28 mouse cellular contexts compared by ENCODE assay signal in the genomic region with DNA sequence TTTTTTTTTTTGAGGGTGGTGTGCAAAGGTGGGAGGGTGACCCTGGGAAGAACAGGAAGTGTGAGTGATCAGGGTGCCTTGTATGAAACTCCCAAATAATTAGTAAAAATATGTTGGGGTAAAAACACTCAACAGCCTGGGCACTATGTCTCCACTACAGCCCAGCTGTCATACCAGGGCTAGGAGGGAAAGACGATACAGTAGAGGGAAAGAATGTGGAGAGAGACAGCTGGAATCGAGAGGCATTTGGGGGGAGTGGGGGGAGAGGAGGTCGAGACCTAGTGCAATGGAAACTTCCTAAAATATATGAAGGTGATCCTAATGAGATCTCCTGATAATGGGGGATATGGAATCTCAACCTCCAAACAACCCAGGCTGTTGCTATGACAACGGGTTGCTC. TPM values are rescaled to one million over a fixed set of nuclear protein-coding genes. Genes with fewer than 3 reads are reported as not detected.
DNase-seq lines count a peak whose midpoint lies in the region; ATAC-seq and TF ChIP-seq lines count a peak whose summit lies in the region.
"Had no signal": no experiment of that assay in that cellular context is flagged by ENCODE, and none has a peak within 500 bp of the region (broad histone marks: within the 10 kb centered on the region; RNA-seq: fewer than 3 reads in every experiment).

No protein-coding gene starts in this region.

- 0 out of 2 replicates have a peak, but pooled peaks have one; percentile 32 for ATAC-seq in embryonic facial prominence, embryonic 14.5 days (ENCODE audit: low read depth)
- peak; percentile 66 for ATAC-seq in limb, embryonic 14.5 days (ENCODE audit: low FRiP score, low read depth)
- ATAC-seq: CD4-positive, CD25-positive, alpha-beta regulatory T cell, adult 4 months; forebrain, embryonic 14.5 days; forebrain, embryonic 16.5 days had no signal

- no peak overlapping the region for H3ac ChIP-seq in myocyte (ENCODE audit: control insufficient read depth, insufficient read length)

- H3K79me2 ChIP-seq in MEL (ENCODE audit: control insufficient read depth, insufficient read depth, low read length, poor library complexity) (no peaks in the 10 kb centered on the region), myocyte (ENCODE audit: control insufficient read depth, insufficient read depth) (no peaks in the 10 kb centered on the region)

- TF ChIP-seq CTCF in MEL (IDR thresholded peaks at IDR 0.05 in 2 of 3, conservative IDR thresholded peaks at IDR 0.05 in 1 of 3; ENCODE audit: control insufficient read depth in 1 of 3, insufficient read depth in 1 of 3, low read depth in 2 of 3, low read length in 3 of 3, poor library complexity in 1 of 3, severe bottlenecking in 1 of 3), result no peak

- TF ChIP-seq POLR2A in limb, embryonic 14.5 days (IDR thresholded peaks at IDR 0.05; ENCODE audit: borderline replicate concordance, extremely low read depth, insufficient read depth, insufficient read length), result no peak
- TF ChIP-seq POLR2A in MEL (IDR thresholded peaks at IDR 0.05; ENCODE audit: control insufficient read depth in 1 of 2, insufficient read depth in 1 of 2, low read depth in 1 of 2, low read length in 2 of 2, poor library complexity in 1 of 2), result no peak
- TF ChIP-seq POLR2A in myocyte (IDR thresholded peaks at IDR 0.05; ENCODE audit: insufficient read length, low read depth), result no peak

- no peaks in the 10 kb centered on the region for H3K27me3 ChIP-seq in embryonic facial prominence, embryonic 14.5 days (replicated peaks; ENCODE audit: control insufficient read depth, insufficient read depth, low read length)
- no peaks in the 10 kb centered on the region for H3K27me3 ChIP-seq in embryonic facial prominence, embryonic 10.5 days (replicated peaks; ENCODE audit: low read depth, poor library complexity, severe bottlenecking)
- no peaks in the 10 kb centered on the region for H3K27me3 ChIP-seq in limb, embryonic 14.5 days (ENCODE audit: control insufficient read depth, insufficient read depth, low read length)
- no peaks in the 10 kb centered on the region for H3K27me3 ChIP-seq in limb, embryonic 10.5 days (ENCODE audit: low read depth, poor library complexity, severe bottlenecking)
- H3K27me3 ChIP-seq in MEL (ENCODE audit: control insufficient read depth in 1 of 2, insufficient read depth in 2 of 2, low read length in 2 of 2) (no peaks in the 10 kb centered on the region), myocyte (ENCODE audit: control insufficient read depth, insufficient read depth, insufficient read length) (no peaks in the 10 kb centered on the region)
- H3K27me3 ChIP-seq: CH12.LX; embryonic facial prominence, embryonic 12.5 days; embryonic facial prominence, embryonic 15.5 days; forebrain, embryonic 12.5 days had no signal

- TF ChIP-seq RAD21 in MEL (IDR thresholded peaks at IDR 0.05; ENCODE audit: low read depth, low read length), result no peak

- H3K9me3 ChIP-seq in embryonic facial prominence, embryonic 14.5 days (ENCODE audit: control insufficient read depth, low read length), result peaks cover 22% of the 10 kb centered on the region; the same call in 1 of the 2 replicates
- peaks cover 18% of the 10 kb centered on the region for H3K9me3 ChIP-seq in embryonic facial prominence, embryonic 10.5 days
- peaks cover 14% of the 10 kb centered on the region; the same call in 1 of the 2 replicates for H3K9me3 ChIP-seq in limb, embryonic 14.5 days (ENCODE audit: control insufficient read depth, low read length)
- no peaks in the 10 kb centered on the region for H3K9me3 ChIP-seq in limb, embryonic 10.5 days (replicated peaks)
- no peaks in the 10 kb centered on the region for H3K9me3 ChIP-seq in MEL (replicated peaks; ENCODE audit: insufficient read depth, low read length)
- H3K9me3 ChIP-seq: forebrain, embryonic 12.5 days; G1E had no signal

- no peak overlapping the region for H3K27ac ChIP-seq in embryonic facial prominence, embryonic 14.5 days (replicated peaks; ENCODE audit: low read depth, low read length)
- H3K27ac ChIP-seq in embryonic facial prominence, embryonic 10.5 days (replicated peaks), result no peak overlapping the region
- no peak overlapping the region for H3K27ac ChIP-seq in limb, embryonic 14.5 days (replicated peaks; ENCODE audit: low read depth, low read length)
- H3K27ac ChIP-seq in limb, embryonic 10.5 days, result no peak overlapping the region
- H3K27ac ChIP-seq in MEL (ENCODE audit: control insufficient read depth, low read depth, low read length), result no peak overlapping the region
- H3K27ac ChIP-seq: embryonic facial prominence, embryonic 12.5 days; embryonic facial prominence, embryonic 15.5 days; forebrain, embryonic 10.5 days; forebrain, embryonic 12.5 days had no signal

- no peak overlapping the region for H3K9ac ChIP-seq in embryonic facial prominence, embryonic 14.5 days (ENCODE audit: low read depth, low read length)
- no peak overlapping the region for H3K9ac ChIP-seq in limb, embryonic 14.5 days (ENCODE audit: low read depth, low read length, severe bottlenecking)
- H3K9ac ChIP-seq in MEL (ENCODE audit: control insufficient read depth, low read depth, low read length, poor library complexity, severe bottlenecking), result no peak overlapping the region
- H3K9ac ChIP-seq: embryonic facial prominence, embryonic 12.5 days; embryonic facial prominence, embryonic 15.5 days; forebrain, embryonic 12.5 days had no signal

- H3K4me1 ChIP-seq in embryonic facial prominence, embryonic 14.5 days (ENCODE audit: control insufficient read depth, insufficient read depth, low read length), result no peaks in the 10 kb centered on the region
- H3K4me1 ChIP-seq in embryonic facial prominence, embryonic 10.5 days, result no peaks in the 10 kb centered on the region
- H3K4me1 ChIP-seq in limb, embryonic 14.5 days (ENCODE audit: control insufficient read depth, insufficient read depth, low read length), result no peaks in the 10 kb centered on the region
- no peaks in the 10 kb centered on the region for H3K4me1 ChIP-seq in limb, embryonic 10.5 days
- no peaks in the 10 kb centered on the region for H3K4me1 ChIP-seq in MEL (ENCODE audit: control insufficient read depth in 1 of 2, insufficient read depth in 2 of 2, low read length in 2 of 2)
- H3K4me1 ChIP-seq: embryonic facial prominence, embryonic 12.5 days; embryonic facial prominence, embryonic 15.5 days; forebrain, embryonic 10.5 days; forebrain, embryonic 12.5 days had no signal

- peaks cover 24% of the 10 kb centered on the region for H3K36me3 ChIP-seq in embryonic facial prominence, embryonic 14.5 days (ENCODE audit: control insufficient read depth, insufficient read depth, low read length)
- H3K36me3 ChIP-seq in embryonic facial prominence, embryonic 10.5 days (replicated peaks), result peaks cover 32% of the 10 kb centered on the region
- peaks cover 22% of the 10 kb centered on the region for H3K36me3 ChIP-seq in limb, embryonic 14.5 days (ENCODE audit: control insufficient read depth, insufficient read depth, low read length)
- H3K36me3 ChIP-seq in limb, embryonic 10.5 days, result peaks cover 32% of the 10 kb centered on the region
- H3K36me3 ChIP-seq in MEL (ENCODE audit: control insufficient read depth in 1 of 2, insufficient read depth in 2 of 2, low read length in 2 of 2), result peaks cover 0 to 4% of the 10 kb centered on the region in 2 experiments; a peak in 2 of 4 replicates
- H3K36me3 ChIP-seq in myocyte (ENCODE audit: control insufficient read depth, insufficient read depth), result peaks cover 22% of the 10 kb centered on the region

- no peak overlapping the region for H3K4me3 ChIP-seq in embryonic facial prominence, embryonic 14.5 days (ENCODE audit: low read depth, low read length)
- H3K4me3 ChIP-seq in embryonic facial prominence, embryonic 10.5 days, result no peak overlapping the region
- no peak overlapping the region for H3K4me3 ChIP-seq in limb, embryonic 14.5 days (replicated peaks; ENCODE audit: low read length)
- no peak overlapping the region for H3K4me3 ChIP-seq in limb, embryonic 10.5 days
- H3K4me3 ChIP-seq in MEL (ENCODE audit: control insufficient read depth in 1 of 2, insufficient read depth in 1 of 2, low read depth in 2 of 2, low read length in 2 of 2), result no peak overlapping the region
- H3K4me3 ChIP-seq in myocyte, result no peak overlapping the region
- H3K4me3 ChIP-seq: embryonic facial prominence, embryonic 12.5 days; embryonic facial prominence, embryonic 15.5 days; erythroblast, embryonic 14.5 days; forebrain, embryonic 10.5 days; forebrain, embryonic 12.5 days had no signal

- TF ChIP-seq EP300 in MEL (IDR thresholded peaks at IDR 0.05; ENCODE audit: low read depth in 1 of 2, low read length in 2 of 2), result no peak

- WGBS in embryonic facial prominence, embryonic 14.5 days, result 64% methylated on average over 4 of the region's 4 CpGs
- WGBS in embryonic facial prominence, embryonic 10.5 days, result 73% methylated on average over 4 of the region's 4 CpGs
- WGBS in limb, embryonic 14.5 days, result 61% methylated on average over 4 of the region's 4 CpGs
- 91% methylated on average over 4 of the region's 4 CpGs for WGBS in limb, embryonic 10.5 days

- H3K4me2 ChIP-seq in embryonic facial prominence, embryonic 14.5 days (ENCODE audit: low read depth, low read length), result no peak overlapping the region
- no peak overlapping the region for H3K4me2 ChIP-seq in limb, embryonic 14.5 days (replicated peaks; ENCODE audit: low read depth, low read length, severe bottlenecking)
- H3K4me2 ChIP-seq in myocyte (ENCODE audit: low read depth), result peak overlapping the region; percentile 48
- H3K4me2 ChIP-seq: embryonic facial prominence, embryonic 12.5 days; embryonic facial prominence, embryonic 15.5 days; forebrain, embryonic 12.5 days had no signal

- DNase-seq in embryonic facial prominence, embryonic 14.5 days (ENCODE audit: low spot score), result no peak
- DNase-seq in embryonic facial prominence, embryonic 10.5 days (ENCODE audit: low spot score), result no peak
- no peak for DNase-seq in limb, embryonic 14.5 days (ENCODE audit: low spot score)
- DNase-seq in limb, embryonic 10.5 days (ENCODE audit: low spot score), result no peak
- no peak for DNase-seq in MEL (ENCODE audit: low read depth, low spot score)
- no peak for DNase-seq in kidney, postnatal 10 days
- DNase-seq: adrenal gland, adult 2 months; adrenal gland, postnatal 10 days; adrenal gland, postnatal 25 days; B cell, adult 2 months; cerebellum, adult 11 months; cerebellum, adult 18-20 months; cerebellum, adult 8-10 months; cerebellum, adult 9-11 months; cerebellum, postnatal 14 days; cerebellum, postnatal 36 days; embryo, embryonic 11 days had no signal

RNA-seq across cellular contexts. Expression of gene Slc25a3, which starts 14.0 kb away (rescaled TPM):
- 515 and 526 TPM in 2 replicates for polyA plus RNA-seq in embryonic facial prominence, embryonic 14.5 days (2014; fragmentation: Nextera tagmentation; extraction: Ambion mirVana)
- 397 and 400 TPM in 2 replicates for polyA plus RNA-seq in embryonic facial prominence, embryonic 10.5 days (2016; fragmentation: Nextera tagmentation; extraction: Ambion mirVana)
- polyA plus RNA-seq in limb, embryonic 14.5 days (2012; rRNA removed), result 420 and 469 TPM in 2 replicates
- polyA plus RNA-seq in limb, embryonic 14.5 days (2014; fragmentation: Nextera tagmentation; extraction: Ambion mirVana), result 458 and 481 TPM in 2 replicates
- 412 and 416 TPM in 2 replicates for polyA plus RNA-seq in limb, embryonic 10.5 days (2016; fragmentation: Nextera tagmentation; extraction: Ambion mirVana)
- 497 and 556 TPM in 2 replicates for total RNA-seq in MEL (2012; rRNA removed)
- 100 to 1,000 TPM; 368 to 868 TPM for polyA plus RNA-seq in MEL (2012; ENCODE audit: insufficient read depth in 1 of 2, insufficient read length in 2 of 2, low read depth in 1 of 2, low replicate concordance in 2 of 2, missing spikeins in 1 of 2)
- 846 TPM for polyA plus RNA-seq in myocyte (2012; fragmentation: generic; extraction: Trizol)

RNA-seq across cellular contexts. Expression of gene Ikbip, which starts 27.1 kb away (rescaled TPM):
- polyA plus RNA-seq in embryonic facial prominence, embryonic 14.5 days (2014; fragmentation: Nextera tagmentation; extraction: Ambion mirVana), result 74.3 and 79.6 TPM in 2 replicates
- 21.0 and 22.9 TPM in 2 replicates for polyA plus RNA-seq in embryonic facial prominence, embryonic 10.5 days (2016; fragmentation: Nextera tagmentation; extraction: Ambion mirVana)
- 33.3 and 54.5 TPM in 2 replicates for polyA plus RNA-seq in limb, embryonic 14.5 days (2012; rRNA removed)
- polyA plus RNA-seq in limb, embryonic 14.5 days (2014; fragmentation: Nextera tagmentation; extraction: Ambion mirVana), result 79.2 and 82.5 TPM in 2 replicates
- polyA plus RNA-seq in limb, embryonic 10.5 days (2016; fragmentation: Nextera tagmentation; extraction: Ambion mirVana), result 15.0 and 19.7 TPM in 2 replicates
- 11.0 and 12.3 TPM in 2 replicates for total RNA-seq in MEL (2012; rRNA removed)
- polyA plus RNA-seq in MEL (2012; ENCODE audit: insufficient read depth in 1 of 2, insufficient read length in 2 of 2, low read depth in 1 of 2, low replicate concordance in 2 of 2, missing spikeins in 1 of 2), result 1 to 10 TPM in 1 of 2 experiments, not detected in 1; 9.9 TPM
- 12.6 TPM for polyA plus RNA-seq in myocyte (2012; fragmentation: generic; extraction: Trizol)
- polyA plus RNA-seq: erythroblast, embryonic 14.5 days had no signal

RNA-seq across cellular contexts. Expression of gene Apaf1, which starts 27.3 kb away (rescaled TPM):
- polyA plus RNA-seq in embryonic facial prominence, embryonic 14.5 days (2014; fragmentation: Nextera tagmentation; extraction: Ambion mirVana), result 25.9 and 28.5 TPM in 2 replicates
- 22.9 and 26.8 TPM in 2 replicates for polyA plus RNA-seq in embryonic facial prominence, embryonic 10.5 days (2016; fragmentation: Nextera tagmentation; extraction: Ambion mirVana)
- polyA plus RNA-seq in limb, embryonic 14.5 days (2012; rRNA removed), result 39.4 and 41.5 TPM in 2 replicates
- 33.2 and 40.6 TPM in 2 replicates for polyA plus RNA-seq in limb, embryonic 14.5 days (2014; fragmentation: Nextera tagmentation; extraction: Ambion mirVana)
- 16.9 and 25.4 TPM in 2 replicates for polyA plus RNA-seq in limb, embryonic 10.5 days (2016; fragmentation: Nextera tagmentation; extraction: Ambion mirVana)
- 12.8 and 16.7 TPM in 2 replicates for total RNA-seq in MEL (2012; rRNA removed)
- polyA plus RNA-seq in MEL (2012; ENCODE audit: insufficient read depth in 1 of 2, insufficient read length in 2 of 2, low read depth in 1 of 2, low replicate concordance in 2 of 2, missing spikeins in 1 of 2) (10 to 100 TPM in 1 of 2 experiments, not detected in 1; 14.3 TPM), myocyte (2012; fragmentation: generic; extraction: Trizol) (4.3 TPM)
